Mouse (Mus musculus): Measurements from ENCODE around the gene Nfu1.

DNA sequence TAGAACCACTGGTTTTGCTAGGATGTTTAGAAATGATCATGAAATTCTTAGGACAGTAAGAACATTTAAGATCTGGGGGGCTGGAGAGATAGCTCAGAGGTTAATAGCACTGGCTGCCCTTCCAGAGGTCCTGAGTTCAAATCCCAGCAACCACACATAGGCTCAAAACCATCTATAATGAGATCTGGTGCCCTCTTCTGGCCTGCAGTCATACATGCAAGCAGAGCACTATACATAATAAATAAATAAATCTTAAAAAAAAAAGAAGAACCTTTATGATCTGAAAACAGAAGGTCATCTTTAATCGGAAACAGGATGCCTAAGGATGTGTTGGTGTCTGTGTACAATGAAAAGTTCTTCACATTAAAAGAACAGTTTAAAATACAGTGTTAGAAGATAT is 50.7 kb downstream of the Nfu1 start:
- TF ChIP-seq POLR2A (IDR thresholded peaks at IDR 0.05; ENCODE audit: borderline replicate concordance, control insufficient read depth, low read depth, low read length), result no peak
- TF ChIP-seq CTCF (IDR thresholded peaks at IDR 0.05; ENCODE audit: control insufficient read depth, insufficient read depth, low read length), result no peak

Measured in bone marrow, adult 2 months (tissue).